Mouse (Mus musculus) lung, postnatal 25 days (tissue): ENCODE measurements around the gene Galnt2.
A peak's percentile ranks its signal among the peaks of the same experiment; 100 is the strongest.

Source experiments
- DNase-seq: peaks from one replicate; pipeline ENCODE4 v3.0.0; 2022; ENCODE audit warnings: low spot score

Galnt2 gene

DNA sequence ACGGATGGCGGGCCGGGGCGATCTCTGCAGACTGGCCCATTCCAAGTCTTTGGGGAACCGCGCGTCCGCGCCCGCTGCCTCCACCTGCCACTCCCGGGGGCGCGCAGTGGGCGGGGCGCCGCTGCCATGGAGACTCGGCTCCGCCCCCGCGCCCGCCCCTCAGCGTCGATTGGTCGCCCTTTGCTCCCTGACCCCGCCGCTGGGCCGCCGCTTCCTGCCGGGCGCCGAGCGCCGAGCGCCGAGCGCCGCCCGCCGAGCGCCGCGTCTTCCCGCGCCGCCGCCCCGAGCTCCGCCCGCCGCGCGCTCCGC is at the start of gene Galnt2:
TSS of gene Galnt2 (plus strand) at position 216 of the 309 bp plus-strand sequence.
- DNase-seq, result peak; percentile 88

DNA sequence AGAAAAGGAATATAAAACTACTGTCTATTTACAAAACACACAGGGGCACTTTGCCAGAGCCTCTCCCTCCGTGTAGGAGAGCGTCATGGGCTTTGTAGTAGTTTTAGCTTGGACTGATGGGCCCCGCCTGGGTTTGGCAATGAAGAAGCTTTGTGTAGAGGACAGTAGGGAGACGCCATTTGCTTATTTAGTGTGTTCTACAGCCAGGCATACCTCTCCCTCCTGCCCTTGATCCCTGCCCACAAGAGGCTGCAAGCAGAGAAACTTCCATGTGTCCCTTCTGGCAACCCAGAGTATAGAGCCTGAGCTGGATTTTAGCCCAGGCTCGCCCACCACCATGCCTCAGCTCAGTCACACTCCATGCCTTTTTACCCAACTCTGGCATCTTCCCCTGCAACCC is 49.4 kb upstream of the Galnt2 start:
- no peak for DNase-seq

DNA sequence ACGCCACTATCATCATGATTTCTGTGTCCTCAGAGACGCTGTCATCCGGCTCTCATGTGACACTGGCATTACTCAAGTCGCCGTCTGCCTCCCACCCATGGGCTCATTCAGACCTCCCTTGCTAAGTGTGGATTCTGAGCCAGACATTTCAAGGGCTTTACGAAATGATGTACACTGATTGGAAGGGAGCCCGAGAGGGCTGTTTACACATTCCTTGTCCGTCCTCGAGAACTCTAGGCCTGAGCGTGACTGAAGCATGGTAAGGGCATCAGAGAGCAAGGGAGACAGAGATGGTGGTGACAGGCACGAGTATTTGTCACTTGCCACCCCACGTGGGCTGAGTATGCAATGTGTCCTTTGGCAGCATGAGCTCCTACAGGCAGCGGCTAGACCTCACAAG is 49.0 kb upstream of the Galnt2 start:
- DNase-seq, result peak; percentile 87

DNA sequence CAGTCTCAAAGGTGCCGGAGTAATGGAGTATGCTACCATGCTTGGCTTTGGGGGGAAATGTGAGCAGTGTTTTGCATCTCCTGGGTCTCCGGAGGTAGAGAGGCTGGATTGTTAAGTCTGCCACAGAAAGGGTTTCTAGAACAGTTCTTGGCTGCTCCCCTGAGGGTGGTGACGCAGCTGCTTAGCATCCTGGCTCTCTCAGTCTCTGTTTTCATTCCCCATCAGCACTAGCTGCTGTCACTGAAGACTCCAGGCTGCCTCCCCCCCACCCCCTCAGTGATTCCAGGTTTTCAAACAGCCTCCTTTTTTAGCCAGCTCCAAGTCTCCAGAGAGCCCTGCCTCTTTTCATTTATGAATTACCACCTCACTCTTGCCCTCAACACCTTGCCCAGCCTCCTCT is 47.1 kb upstream of the Galnt2 start:
- DNase-seq, result no peak

DNA sequence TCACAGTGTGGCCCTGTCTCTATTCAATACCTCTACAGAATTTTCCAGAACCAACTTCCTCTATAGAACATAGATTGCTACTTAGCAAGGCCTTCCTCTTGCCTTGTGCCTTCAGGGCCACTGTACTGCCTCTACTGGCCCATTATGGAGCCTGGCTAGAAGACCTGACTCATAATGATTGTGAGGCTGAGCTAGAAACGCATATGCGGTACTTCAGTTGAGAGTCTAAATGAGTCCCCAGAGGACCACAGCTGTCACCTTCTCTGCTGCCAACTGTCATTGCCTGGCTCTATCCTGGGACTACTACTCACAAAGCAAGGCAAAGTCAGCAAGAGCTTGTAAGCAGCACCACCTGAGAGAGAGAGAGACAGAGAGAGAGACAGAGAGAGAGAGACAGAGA is 46.7 kb upstream of the Galnt2 start:
- DNase-seq, result no peak

DNA sequence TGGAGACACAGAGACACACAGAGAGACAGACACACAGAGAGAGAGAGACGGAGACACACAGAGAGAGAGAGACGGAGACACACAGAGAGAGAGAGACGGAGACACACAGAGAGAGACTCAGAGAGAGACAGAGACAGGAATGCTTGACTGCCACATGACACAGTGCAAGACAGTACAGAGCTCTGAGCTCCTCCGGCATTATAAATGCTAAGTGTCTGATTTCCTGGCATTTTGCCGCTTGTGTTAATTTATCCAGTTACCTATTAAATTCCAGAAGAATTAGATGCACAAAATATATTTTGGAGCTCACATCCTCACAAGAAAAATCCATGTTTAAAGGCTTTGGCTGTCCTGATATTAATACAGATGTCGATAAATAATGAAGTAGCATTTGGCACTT is 46.1 kb upstream of the Galnt2 start:
- DNase-seq, result no peak

DNA sequence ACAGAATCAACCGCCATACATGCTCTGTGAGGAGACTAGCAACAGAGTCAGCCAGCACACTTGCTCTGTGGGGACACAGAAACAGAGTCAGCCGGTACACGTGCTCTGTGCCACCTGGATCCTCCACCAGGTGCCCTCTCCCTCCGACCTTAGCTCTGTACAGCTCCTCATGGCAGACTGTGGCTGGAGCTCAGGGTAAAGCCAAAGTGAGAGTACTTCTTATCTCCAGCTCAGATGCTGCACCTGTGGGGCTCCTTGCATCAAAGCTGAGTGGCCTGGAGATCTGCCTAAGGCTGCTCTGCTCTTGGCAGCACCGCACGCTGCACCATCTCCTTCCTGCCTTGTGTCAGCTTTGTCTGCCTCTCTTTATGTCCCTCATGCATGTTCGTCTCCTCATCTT is 40.8 kb upstream of the Galnt2 start:
- DNase-seq, result no peak

DNA sequence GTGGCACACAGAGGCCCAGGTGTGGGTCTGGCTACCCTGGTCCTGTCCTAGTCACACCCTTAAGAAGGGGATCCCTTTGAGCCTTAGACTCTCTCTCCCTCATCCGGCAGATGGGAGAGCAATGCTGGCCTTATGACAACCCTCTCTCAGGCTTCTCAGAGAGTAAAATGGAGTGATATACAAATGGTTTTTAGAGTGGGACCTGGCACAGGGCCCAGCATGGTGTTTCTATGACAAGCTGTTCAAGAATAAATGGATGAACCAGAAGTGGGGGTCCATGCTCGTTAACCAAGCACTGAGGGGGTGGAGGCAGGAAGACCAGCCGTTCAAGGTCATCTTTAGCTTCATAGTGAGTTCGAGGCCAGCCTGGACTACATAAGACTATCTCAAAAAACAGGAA is 38.9 kb upstream of the Galnt2 start:
- no peak for DNase-seq

DNA sequence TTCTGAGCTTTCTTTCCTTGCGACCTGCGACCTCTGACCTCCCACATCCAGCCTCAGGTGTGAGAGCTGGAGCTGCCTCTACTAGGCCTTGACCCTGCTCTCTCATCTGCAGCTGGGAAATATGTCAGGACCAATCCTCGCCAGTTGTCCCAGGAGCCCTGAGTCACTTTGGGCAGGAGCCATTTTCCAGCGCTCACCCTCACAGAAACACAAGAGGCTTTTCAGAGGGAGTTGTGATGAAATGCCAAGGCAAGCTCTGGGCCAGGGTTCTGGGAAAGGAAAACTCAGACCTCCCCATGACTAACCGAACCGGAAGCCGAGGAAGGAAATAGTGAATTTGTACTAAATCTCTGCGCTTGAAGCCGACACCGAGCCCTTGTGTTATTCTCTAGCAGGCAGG is 38.2 kb upstream of the Galnt2 start:
- peak; percentile 73 for DNase-seq

DNA sequence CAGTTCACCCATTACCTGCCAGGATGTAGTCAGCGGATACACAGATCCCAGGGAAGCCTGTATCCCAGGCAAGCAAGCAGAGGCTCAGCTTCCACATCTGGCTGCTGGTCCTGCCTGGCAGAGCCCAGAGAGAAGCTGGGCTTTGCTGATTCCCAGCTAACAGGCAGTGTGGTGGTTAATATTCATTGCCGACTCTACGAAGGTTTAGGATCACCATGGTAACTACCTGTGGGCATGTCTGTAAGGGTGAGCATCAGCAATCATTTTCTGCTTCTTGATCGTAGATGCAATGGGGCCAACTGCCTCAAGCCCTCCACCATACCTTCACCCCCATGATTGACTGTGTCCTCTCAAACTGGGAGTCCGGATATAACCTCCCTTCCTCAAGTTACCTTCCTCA is 37.2 kb upstream of the Galnt2 start:
- DNase-seq, result no peak

DNA sequence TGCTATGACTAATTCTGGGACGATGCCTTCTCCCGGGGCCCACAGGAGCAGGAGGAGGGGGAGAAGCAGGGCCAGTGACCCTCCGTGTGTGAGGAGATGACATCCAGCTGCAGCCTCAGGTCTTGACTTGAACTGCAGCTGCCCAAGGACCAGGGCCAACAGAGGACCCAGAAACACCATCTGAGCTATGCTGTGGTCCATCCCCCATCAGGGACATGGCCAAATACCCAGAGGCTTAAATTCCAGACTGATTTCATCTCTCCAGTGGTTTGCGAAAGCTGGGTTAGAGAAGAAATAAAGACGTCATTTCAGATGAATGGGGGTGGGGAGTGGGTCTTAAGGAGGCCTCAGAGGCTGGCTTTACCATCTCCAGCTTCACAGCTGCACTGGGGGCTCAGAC is 35.0 kb upstream of the Galnt2 start:
- DNase-seq, result peak; percentile 61

DNA sequence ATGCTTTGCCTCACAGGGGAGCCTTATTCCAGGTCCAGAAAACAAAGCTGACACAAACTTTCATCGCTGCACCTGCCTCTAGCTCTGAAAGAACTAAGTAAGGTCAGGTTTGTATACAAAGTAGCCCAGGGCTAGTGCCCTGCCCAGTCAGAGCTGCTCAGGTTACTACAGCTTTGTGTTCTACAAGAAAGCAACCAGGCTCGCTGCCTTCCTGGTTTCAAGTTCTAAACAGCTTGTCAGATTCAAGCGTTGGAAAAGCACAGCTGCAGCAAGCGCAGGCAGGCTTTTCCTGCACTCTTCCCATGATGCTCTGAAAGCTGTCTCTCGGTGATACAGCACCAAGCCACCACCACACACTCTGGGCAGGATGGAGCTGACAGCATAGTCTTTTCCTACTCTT is 34.4 kb upstream of the Galnt2 start:
- no peak for DNase-seq

DNA sequence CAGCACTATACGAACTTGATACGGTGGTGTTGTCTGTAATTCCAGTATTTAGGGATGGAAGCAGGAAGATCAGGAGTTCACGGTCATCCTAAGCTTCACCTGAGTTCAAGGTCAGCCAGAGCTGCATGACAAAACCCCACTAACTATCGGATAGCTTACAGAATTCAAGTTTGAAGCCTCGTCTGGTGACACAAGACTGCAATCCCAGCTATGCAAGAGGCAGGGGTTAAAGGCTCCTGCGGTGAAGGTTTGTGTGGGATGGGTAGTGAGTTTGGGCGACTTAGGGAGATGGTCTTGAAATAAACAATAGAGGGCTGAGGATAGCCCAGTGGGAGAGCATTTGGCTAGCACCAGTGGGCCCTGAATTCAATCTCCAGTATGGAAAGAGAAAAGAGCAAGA is 33.0 kb upstream of the Galnt2 start:
- no peak for DNase-seq

DNA sequence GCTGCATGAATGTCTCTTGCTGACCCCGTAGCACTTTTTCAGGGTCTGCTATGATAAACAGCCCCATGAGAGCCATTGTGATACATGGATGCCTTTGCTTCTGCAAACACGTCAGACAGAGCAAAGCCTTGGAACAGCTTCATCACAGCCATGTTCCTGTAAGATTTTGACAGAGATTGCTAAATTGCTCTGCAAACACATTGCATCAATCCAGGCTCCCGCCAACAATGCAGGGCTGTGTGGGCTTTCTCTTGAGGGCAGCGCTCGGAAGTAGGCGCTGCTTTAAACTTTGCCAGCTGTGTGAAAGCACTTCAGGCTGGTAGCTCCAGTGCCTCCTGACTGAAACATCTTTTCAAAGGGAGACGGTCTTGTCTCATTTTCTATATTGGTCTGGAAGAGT is 30.8 kb upstream of the Galnt2 start:
- DNase-seq, result peak; percentile 70

DNA sequence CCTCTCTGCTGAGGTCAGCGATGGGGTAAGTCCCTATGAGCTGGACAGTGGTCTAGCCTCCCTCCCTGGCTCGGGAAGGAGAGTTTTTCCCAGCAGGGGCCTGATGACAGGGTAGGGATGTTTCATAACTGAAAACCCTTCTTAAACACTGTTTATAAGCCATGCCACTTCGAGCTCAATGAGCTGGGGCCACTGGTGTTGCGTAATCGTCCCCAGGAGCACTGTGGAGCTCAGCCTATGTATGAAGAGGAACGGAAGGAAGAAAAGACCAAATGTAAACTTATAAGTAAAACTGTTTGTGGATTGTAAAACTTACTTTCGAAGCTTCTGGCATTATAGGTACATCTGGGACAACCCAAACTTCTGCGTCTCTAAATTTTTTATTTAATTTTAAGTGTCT is 29.5 kb upstream of the Galnt2 start:
- peak; percentile 65 for DNase-seq

DNA sequence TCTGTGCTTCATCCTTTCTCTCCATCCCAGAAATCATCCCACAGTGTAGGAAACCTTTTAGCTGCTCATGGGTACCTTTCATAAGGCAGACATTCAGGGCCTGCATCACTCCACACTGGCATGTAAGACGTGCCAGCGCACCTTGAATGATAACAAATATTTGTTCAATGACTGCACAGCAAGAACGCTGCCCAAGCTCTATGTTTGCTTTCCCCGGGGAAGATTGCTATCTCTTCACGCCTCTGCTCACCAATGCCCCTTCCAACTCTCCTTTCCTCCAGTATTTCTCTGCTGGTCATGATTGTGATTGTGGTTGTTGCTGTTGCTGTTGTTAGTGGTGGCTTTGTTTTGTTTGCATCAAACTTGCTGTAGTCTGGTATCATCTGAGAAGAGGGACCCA is 28.3 kb upstream of the Galnt2 start:
- DNase-seq, result no peak

DNA sequence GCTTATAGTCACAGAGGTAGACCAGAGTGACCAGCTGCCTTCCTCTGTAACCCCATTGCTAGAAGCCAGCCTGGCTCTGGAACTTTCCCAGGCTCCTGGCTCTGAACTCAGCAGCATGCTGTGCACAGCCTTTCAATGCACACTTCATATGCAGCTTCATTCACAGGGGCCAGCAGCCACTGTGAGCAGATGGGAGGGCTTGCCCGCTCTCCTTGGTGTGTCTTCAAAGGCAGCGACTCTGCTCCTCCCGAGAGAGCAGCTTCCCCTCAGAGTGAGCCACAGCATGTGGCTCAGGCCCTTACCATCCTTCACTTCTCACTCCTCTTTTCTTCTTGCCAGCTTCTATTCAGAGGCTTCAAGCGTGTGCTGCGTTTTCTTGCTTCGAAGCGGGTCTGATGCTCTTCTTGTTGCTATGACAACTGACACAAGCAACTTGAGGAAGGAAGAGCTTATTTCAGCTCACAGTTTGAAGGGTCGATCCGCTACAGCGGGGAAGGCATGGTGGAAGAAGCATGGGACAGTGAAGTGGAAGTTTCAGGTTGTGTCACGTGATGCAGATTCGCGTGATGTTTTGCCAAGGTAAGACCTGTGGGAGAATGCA is 27.1 kb upstream of the Galnt2 start:
- no peak for DNase-seq

DNA sequence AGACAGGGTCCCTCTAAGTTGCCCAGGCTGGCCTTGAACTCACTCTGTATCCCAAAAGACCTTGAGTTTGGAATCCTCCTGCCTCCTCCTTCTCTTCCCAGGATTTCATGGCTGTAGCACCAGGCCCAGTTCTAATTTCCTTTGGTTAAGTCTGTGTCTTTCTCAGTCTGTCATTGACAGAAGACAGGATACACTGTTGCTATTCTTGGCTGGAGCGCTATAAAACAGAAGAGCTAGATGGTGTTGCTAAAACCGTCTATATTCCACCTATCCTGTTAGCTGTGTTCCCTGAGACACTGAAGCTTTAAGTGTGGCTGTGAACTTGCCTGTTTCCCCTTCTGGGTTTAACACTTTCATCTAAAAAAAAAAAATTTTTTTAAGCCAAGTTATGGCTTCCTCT is 19.0 kb upstream of the Galnt2 start:
- DNase-seq, result no peak

DNA sequence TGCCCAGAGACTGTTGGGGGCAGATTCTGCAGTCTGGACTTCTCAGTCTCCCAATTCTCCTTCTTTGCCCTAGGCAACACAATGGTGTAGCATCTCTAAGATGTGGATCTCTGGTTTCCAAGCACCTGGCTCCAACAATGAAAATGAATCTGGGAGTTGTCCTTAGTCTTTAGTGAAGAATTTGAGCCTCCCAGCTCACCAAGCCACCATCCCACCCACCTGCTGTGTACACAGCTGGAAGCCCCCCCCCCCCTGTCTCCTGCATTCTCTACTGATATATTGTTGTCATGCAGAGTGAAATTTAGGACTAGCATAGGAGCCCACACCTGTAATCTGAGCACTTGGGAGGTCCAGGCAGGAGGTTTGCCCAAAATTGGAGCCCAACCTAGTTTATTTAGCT is 14.2 kb upstream of the Galnt2 start:
- no peak for DNase-seq

DNA sequence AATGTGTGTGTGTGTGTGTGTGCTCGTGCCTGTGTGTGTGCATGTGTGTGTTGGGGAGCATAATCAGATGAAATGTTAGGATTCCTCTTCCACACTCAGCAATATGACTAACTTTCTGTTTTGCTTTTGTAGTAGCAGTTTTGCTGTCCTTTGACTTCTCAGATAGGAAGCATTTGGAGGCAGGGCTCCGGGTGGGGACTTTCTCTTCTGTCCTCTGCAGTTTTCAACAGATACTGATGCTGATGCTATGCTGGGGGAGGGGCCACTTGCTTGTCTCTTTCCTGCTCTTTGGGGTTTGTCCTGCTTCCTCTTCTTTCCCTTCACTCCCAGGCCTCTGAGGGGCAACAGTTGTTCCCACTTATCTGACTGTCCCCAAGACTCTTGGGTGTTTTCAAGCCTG is 1.3 kb upstream of the Galnt2 start:
- no peak for DNase-seq

DNA sequence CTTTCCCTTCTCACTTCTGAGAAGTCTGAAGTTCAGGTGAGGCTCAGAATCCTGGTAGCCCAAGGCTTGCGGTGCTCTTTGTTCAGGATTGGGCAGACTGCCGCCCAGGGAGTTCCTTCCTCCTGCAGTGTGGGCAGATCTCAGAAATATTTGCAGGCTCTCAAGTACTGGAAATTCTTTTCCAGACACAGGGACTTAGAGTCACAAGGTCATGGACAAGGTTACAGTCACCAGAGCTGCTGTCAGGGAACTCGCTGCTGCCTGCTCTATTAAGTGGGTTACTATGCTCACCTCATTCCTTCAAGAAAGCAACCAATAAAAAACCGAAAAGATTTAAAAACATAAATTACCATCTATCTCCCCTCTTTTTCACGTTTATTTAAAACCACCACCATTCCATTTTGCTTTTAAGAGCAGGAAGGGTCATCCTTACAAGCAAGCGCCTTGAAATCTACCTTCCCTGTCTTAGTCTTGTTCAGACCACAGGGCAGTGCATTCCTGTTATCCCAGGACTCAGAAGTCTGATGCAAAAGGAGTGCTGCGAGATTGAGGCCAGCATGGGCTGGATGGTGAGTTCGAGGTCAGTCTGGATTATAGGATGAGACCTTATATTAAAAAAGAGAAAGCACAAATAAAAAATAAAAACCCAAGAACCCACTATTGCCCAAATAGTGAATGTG is 555 bp upstream of the Galnt2 start:
- DNase-seq, result no peak

DNA sequence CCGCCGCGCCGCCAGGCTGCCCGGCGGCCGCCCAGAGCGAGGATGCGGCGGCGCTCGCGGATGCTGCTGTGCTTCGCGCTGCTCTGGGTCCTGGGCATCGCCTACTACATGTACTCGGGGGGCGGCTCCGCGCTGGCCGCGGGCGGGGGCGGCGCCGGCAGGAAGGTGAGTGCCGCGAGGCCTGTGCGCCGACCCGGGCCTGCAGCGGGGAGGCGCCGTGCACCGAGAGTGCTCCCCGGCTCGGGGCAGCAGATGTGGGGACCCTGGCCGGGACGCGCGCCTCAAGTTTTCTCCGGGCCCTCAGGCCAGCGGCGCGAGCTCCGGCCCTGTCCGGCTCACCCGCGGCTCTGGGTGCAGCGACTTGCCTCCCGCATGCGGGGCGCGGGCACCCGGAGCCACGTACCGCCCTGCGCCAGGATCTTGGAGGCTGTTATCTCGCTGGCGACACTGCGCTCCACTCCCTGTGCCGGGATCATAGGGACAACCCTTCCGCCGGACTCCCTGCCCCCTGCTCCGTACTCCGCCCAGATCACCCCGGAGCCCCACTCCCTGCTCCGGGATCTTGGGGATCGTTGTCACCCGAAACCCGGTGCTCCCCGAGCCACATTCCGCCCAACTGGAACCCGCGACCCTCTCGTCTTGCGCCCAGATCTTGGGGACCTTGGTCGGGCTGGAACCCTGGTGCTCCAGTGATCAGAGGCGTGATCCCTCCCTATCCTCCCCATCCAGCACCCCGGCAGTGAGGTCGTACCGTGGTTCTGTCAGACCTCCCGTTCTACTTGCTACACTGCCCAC is 491 bp downstream of the Galnt2 start:
- no peak for DNase-seq

DNA sequence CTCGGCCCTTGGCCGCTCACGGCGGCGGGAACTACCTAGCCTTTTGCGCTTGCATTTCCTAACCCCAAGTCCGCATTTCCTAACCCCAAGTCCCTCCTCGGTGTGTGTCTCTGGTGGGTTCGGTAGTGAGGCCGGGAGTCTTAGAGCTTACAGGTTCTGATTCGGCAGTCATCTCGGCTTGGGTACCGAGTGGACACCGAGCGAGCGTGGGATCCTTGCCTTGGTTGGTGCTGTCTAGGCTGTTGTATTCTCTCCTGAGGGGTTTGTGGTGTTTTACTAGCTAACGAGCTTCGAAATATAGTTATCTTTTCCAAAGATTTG is 1.0 kb downstream of the Galnt2 start:
- DNase-seq, result no peak

DNA sequence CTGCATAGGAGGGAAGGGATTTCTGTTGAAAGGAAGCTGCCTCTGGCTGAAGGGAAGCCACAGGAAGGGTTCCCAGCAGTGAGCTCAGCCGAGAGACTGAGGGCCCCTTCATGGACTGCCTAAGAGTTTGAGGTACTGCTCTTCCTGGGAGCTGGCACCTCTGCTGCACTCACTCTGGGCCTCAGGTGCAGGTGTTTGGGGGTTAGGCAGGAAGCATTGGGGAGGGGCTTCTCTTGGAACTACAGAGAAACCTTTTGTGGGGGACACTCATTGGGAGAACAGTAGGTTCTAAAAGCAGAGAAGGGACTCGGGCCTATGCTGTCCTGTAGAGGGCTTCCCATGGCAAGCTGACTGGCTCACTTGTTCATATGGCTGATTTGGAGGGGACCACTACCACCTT is 3.3 kb downstream of the Galnt2 start:
- no peak for DNase-seq
